Mouse (Mus musculus) lung, postnatal 0 days (tissue): ENCODE data around the gene Hoxc8.

Source experiments
- CTCF ChIP-seq: IDR thresholded peaks from 2 replicates; pipeline ENCODE4 v1.5.1; 2016; ENCODE audit warnings: antibody characterized with exemption, mild to moderate bottlenecking
- EP300 ChIP-seq: IDR thresholded peaks from 2 replicates; pipeline ENCODE4 v1.6.1; 2016; ENCODE audit warnings: antibody characterized with exemption, mild to moderate bottlenecking, control low read depth

- TF ChIP-seq CTCF (no peak), EP300 (no peak)
These were observed 15.4 kb downstream of the Hoxc8 start for GRCm38 (mm10) chr15:103005797-103006196.
